Mouse (Mus musculus) neural tube, embryonic 15.5 days (tissue): ENCODE results near the gene Sufu. TPM values are rescaled to one million over a fixed set of nuclear protein-coding genes. Genes with fewer than 3 reads are reported as not detected.

ENCODE experiments used
- ATAC-seq: fragments of 200-750 bp; cut with Nextera tagmentation; 2 replicates; pipeline ENCODE4 v1.8.0; 2017; ENCODE audit warnings: mild to moderate bottlenecking, moderate TSS enrichment, moderate library complexity; ENCODE audit not compliant: low FRiP score
- H3K27ac ChIP-seq: fragments of 300-500 bp; sonication (generic); replicated peaks from 2 replicates; pipeline ENCODE4 v1.5.1; 2015; ENCODE audit warnings: mild to moderate bottlenecking, inconsistent platforms
- H3K27me3 ChIP-seq: fragments of 300-500 bp; sonication (generic); replicated peaks from 2 replicates; pipeline ENCODE4 v1.6.1; 2015; ENCODE audit warnings: inconsistent platforms
- H3K36me3 ChIP-seq: fragments of 300-500 bp; sonication (generic); 2 replicates; pipeline ENCODE4 v1.6.1; 2015; ENCODE audit warnings: inconsistent platforms
- H3K4me1 ChIP-seq: fragments of 300-500 bp; sonication (generic); 2 replicates; pipeline ENCODE4 v1.6.1; 2015; ENCODE audit warnings: inconsistent platforms
- H3K4me2 ChIP-seq: fragments of 300-500 bp; sonication (generic); 2 replicates; pipeline ENCODE4 v1.6.1; 2015; ENCODE audit warnings: inconsistent platforms, mild to moderate bottlenecking, moderate library complexity
- H3K4me3 ChIP-seq: fragments of 300-500 bp; sonication (generic); replicated peaks from 2 replicates; pipeline ENCODE4 v1.5.1; 2015; ENCODE audit warnings: mild to moderate bottlenecking, inconsistent platforms
- H3K9ac ChIP-seq: fragments of 300-500 bp; sonication (generic); replicated peaks from 2 replicates; pipeline ENCODE4 v1.6.1; 2015; ENCODE audit warnings: mild to moderate bottlenecking, inconsistent platforms
- H3K9me3 ChIP-seq: fragments of 300-500 bp; sonication (generic); replicated peaks from 2 replicates; pipeline ENCODE4 v1.6.1; 2016; ENCODE audit warnings: inconsistent platforms
- WGBS: fragments of 180-500 bp; shearing (Covaris S2); methylation state at CpG from one replicate; pipeline ENCODE4 v1.1.7; 2015; ENCODE audit warnings: mixed read lengths; 5-methylcytosine and 5-hydroxymethylcytosine counted together
- polyA plus RNA-seq: library from polyadenylated mRNA; unstranded; fragments of >200 nt; fragmentation: Nextera tagmentation; extraction: Ambion mirVana; gene quantifications from 2 replicates; pipeline ENCODE4 v1.2.1, GENCODE M21; 2015

The Sufu gene
- polyA plus RNA-seq, 1 experiment from 2014 or later = 18.3 TPM

GRCm38 (mm10) chr19:46531071-46532030 is 134.7 kb downstream of the Sufu start:
- Histone ChIP-seq H3K27me3 (no peaks in the 10 kb centered on the region), H3K36me3 (no peaks in the 10 kb centered on the region), H3K4me1 (peaks cover 78% of the 10 kb centered on the region), H3K27ac (peak overlapping the region; percentile 79), H3K9me3 (no peaks in the 10 kb centered on the region), H3K4me2 (peak overlapping the region; percentile 23), H3K4me3 (no peak overlapping the region), H3K9ac (no peak overlapping the region)
- WGBS = 10% methylated on average over 16 of the region's 16 CpGs
- ATAC-seq = no peak

DNA sequence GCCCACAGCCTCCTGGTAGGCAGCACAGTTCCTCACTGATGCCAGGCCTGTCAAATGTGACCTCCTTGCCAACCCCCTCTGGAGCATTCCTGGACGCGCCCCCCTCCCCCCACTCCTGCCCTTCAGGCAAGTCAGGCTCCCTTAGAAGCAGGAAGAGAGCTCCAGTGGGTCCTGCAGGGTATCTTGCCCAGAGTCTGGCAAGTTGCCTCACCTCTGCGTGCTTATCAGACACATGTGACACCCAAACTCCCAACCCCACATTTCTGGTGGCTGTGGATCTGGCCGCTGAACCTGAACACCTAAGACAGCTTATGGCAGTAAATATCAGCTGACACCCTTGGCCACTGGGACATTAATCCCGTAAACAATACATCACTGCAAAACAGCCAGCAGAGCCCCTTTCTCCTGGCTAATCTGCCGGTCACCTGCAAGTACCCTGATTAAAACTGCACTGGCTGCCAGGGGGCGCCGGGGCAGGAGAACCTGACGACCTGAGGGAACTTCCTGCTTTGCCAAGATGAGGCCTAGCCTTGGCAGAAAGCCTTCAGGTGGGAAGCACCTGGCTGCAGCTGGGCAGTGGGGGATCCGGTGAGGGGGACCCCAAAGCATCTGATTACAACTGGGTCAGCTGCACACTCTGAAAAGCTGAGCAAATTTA is 135.5 kb downstream of the Sufu start:
- Histone ChIP-seq H3K27me3 (no peaks in the 10 kb centered on the region), H3K9ac (0 out of 2 replicates have a peak overlapping the region, but pooled peaks have one; percentile 4), H3K4me1 (peaks cover 73% of the 10 kb centered on the region), H3K27ac (peak overlapping the region; percentile 79), H3K9me3 (no peaks in the 10 kb centered on the region), H3K36me3 (peaks cover 4% of the 10 kb centered on the region; the same call in 1 of the 2 replicates), H3K4me2 (no peak overlapping the region), H3K4me3 (no peak overlapping the region)
- no peak for ATAC-seq
- WGBS = 18% methylated on average over 10 of the region's 10 CpGs

DNA sequence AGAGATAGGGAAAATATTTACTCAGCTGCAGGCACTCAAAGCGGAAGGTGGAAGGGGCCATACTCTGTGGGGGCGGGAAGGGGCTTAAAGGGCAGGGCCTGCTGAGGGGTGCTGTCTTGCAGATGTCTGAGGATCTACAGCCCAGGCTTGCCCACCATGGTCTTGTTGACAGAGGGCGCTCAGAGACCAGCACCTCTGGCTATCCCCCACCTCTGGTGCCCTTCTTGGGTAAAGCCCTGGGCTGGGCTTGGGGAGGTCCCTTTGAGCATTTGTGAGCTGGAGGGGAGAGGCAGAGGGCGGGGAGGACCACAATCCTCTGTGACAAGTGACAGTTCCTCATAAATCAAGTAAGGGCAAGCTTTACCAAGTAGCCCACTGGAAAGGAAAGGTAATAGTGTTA is 136.4 kb downstream of the Sufu start:
- Histone ChIP-seq H3K9me3 (no peaks in the 10 kb centered on the region), H3K36me3 (peaks cover 4% of the 10 kb centered on the region; the same call in 1 of the 2 replicates), H3K4me3 (no peak overlapping the region), H3K27ac (peak overlapping the region; percentile 79), H3K4me2 (no peak overlapping the region), H3K27me3 (no peaks in the 10 kb centered on the region), H3K4me1 (peaks cover 64% of the 10 kb centered on the region), H3K9ac (no peak overlapping the region)
- WGBS = 54% methylated on average over 4 of the region's 4 CpGs
- ATAC-seq = no peak

GRCm38 (mm10) chr19:46533525-46533924 is 136.8 kb downstream of the Sufu start:
- Histone ChIP-seq H3K9ac (no peak overlapping the region), H3K27me3 (no peaks in the 10 kb centered on the region), H3K4me3 (no peak overlapping the region), H3K4me2 (no peak overlapping the region), H3K27ac (peak overlapping the region; percentile 79; the same call in 1 of the 2 replicates), H3K36me3 (peaks cover 4% of the 10 kb centered on the region; the same call in 1 of the 2 replicates), H3K4me1 (peaks cover 59% of the 10 kb centered on the region), H3K9me3 (no peaks in the 10 kb centered on the region)
- no peak for ATAC-seq
- WGBS = 64% methylated on average over 5 of the region's 5 CpGs

- WGBS = 30% methylated on average over 6 of the region's 6 CpGs
- Histone ChIP-seq H3K4me1 (peaks cover 48% of the 10 kb centered on the region), H3K9me3 (no peaks in the 10 kb centered on the region), H3K27me3 (no peaks in the 10 kb centered on the region), H3K9ac (no peak overlapping the region), H3K4me2 (no peak overlapping the region), H3K4me3 (no peak overlapping the region), H3K36me3 (peaks cover 8% of the 10 kb centered on the region; the same call in 1 of the 2 replicates), H3K27ac (no peak overlapping the region)
- ATAC-seq = no peak
These were observed 137.9 kb downstream of the Sufu start for GRCm38 (mm10) chr19:46534542-46535098.

DNA sequence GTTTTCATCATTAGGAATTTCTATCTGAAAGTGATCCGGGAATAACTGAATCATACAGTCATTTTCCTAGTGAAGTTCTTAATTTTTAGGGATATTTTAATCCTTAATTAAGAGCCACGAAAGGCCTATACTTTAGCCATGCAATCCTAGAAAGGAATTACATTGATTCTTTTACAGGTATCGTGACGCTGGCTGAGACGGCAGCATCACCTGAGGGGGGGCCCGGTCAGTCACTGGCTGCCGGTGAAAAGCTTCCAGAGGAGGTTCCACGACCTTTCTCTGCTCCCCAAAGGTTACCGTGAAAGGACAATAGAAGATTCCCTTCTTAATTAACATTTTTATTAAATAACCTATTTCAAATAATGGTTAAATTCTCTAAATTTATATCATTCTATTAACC is 140.7 kb downstream of the Sufu start:
- no peak for ATAC-seq
- no peak overlapping the region for H3K9ac ChIP-seq
- 86% methylated on average over 9 of the region's 9 CpGs for WGBS
- no peak overlapping the region for H3K27ac ChIP-seq
- H3K9me3 ChIP-seq = no peaks in the 10 kb centered on the region
- H3K4me3 ChIP-seq = no peak overlapping the region
- no peak overlapping the region for H3K4me2 ChIP-seq
- H3K4me1 ChIP-seq = peaks cover 21% of the 10 kb centered on the region
- H3K27me3 ChIP-seq = no peaks in the 10 kb centered on the region
- H3K36me3 ChIP-seq = peaks cover 32% of the 10 kb centered on the region

DNA sequence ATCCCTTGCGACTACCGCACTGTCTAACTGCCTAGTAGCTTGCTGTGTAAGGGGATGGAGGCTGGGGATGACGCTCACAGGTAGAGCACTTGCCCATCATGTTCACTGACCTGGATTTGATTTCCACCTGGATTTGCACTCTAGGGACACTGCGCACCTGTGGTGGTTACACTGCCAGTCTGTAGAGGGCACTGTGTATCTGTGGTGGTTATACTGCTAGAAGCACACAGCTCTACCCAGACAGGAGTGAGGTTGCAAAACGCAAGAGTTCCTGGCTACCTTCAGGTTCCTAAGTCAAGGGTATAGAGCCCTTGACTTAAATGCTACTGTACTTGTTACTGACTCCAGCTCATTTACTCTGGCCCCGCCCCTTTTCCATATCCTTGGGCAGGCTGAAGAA is 141.5 kb downstream of the Sufu start:
- H3K9me3 ChIP-seq = no peaks in the 10 kb centered on the region
- WGBS = 87% methylated on average over 6 of the region's 6 CpGs
- H3K27me3 ChIP-seq = no peaks in the 10 kb centered on the region
- no peak overlapping the region for H3K4me3 ChIP-seq
- no peak overlapping the region for H3K27ac ChIP-seq
- H3K9ac ChIP-seq = no peak overlapping the region
- peaks cover 12% of the 10 kb centered on the region for H3K4me1 ChIP-seq
- no peak for ATAC-seq
- peaks cover 40% of the 10 kb centered on the region for H3K36me3 ChIP-seq
- no peak overlapping the region for H3K4me2 ChIP-seq

Other genes starting within 250 kb of the Sufu start
- 0.32 and 0.64 TPM in 2 replicates for gene Pitx3, start 248.6 kb upstream of the Sufu start, polyA plus RNA-seq
- 68.8 and 76.6 TPM in 2 replicates for gene Gbf1, start 244.4 kb upstream of the Sufu start, polyA plus RNA-seq
- 2.4 and 10.0 TPM in 2 replicates for gene Nfkb2, start 92.6 kb upstream of the Sufu start, polyA plus RNA-seq
- gene Psd, start 69.7 kb upstream of the Sufu start, polyA plus RNA-seq = 88.4 and 118 TPM in 2 replicates
- gene Fbxl15, start 68.7 kb upstream of the Sufu start, polyA plus RNA-seq = 44.0 and 52.3 TPM in 2 replicates
- gene Cuedc2, start 58.2 kb upstream of the Sufu start, polyA plus RNA-seq = 322 and 350 TPM in 2 replicates
- gene Mfsd13a, start 55.8 kb upstream of the Sufu start, polyA plus RNA-seq = 13.2 and 13.9 TPM in 2 replicates
- gene 2310034G01Rik, start 46.6 kb upstream of the Sufu start, polyA plus RNA-seq = 2.4 and 2.7 TPM in 2 replicates
- 281 and 314 TPM in 2 replicates for gene Actr1a, start 1.1 kb upstream of the Sufu start, polyA plus RNA-seq
- 23.5 and 25.5 TPM in 2 replicates for gene Trim8, start 104.8 kb downstream of the Sufu start, polyA plus RNA-seq
- 190 and 208 TPM in 2 replicates for gene Arl3, start 176.3 kb downstream of the Sufu start, polyA plus RNA-seq
- 11.0 and 11.7 TPM in 2 replicates for gene Sfxn2, start 176.5 kb downstream of the Sufu start, polyA plus RNA-seq
- 34.1 and 34.5 TPM in 2 replicates for gene Wbp1l, start 202.2 kb downstream of the Sufu start, polyA plus RNA-seq